Mouse (Mus musculus): Measurements from ENCODE around the gene Impdh1.

Impdh1 gene

GRCm38 (mm10) chr6:29177901-29178879 lies 38.0 kb downstream of the Impdh1 start:
- POLR2A ChIA-PET = interaction anchor here (0.6 to 4.5 kb wide), 20 partner anchors 7 to 479 kb away, joined by 3 to 21 read pairs (median 4); partner anchors contain the start of genes Rbm28 (in 4 of the 4), Calu (in 2 of the 4) and Impdh1 (in 2 of the 4)

GRCm38 (mm10) chr6:29175113-29175512 lies 41.1 kb downstream of the Impdh1 start:
- ChIA-PET POLR2A (interaction anchor here in 2 of 4 experiments (0.6 to 2.6 kb wide), 4 partner anchors 11 to 1168 kb away, joined by 3 to 8 read pairs (median 4); partner anchors contain the start of gene Rbm28 (in 1 of the 2)), CTCF (interaction anchor here in 1 of 4 experiments (0.6 kb wide), 1 partner anchor 327 kb away, joined by 4 read pairs; no protein-coding TSS in a partner anchor)

More at GRCm38 (mm10) chr6:29177901-29178879, 38.0 kb downstream of the Impdh1 start:
- CTCF ChIA-PET = interaction anchor here in 3 of 4 experiments (0.6 to 1.5 kb wide), 8 partner anchors 8 to 127 kb away, joined by 3 to 10 read pairs (median 4); partner anchors contain the start of genes Fam71f2 (in 1 of the 3) and Rbm28 (in 1 of the 3)

- POLR2A ChIA-PET = interaction anchor here in 2 of 4 experiments (0.6 to 2.6 kb wide), 4 partner anchors 10 to 1144 kb away, joined by 3 to 8 read pairs (median 6); partner anchors contain the start of gene Rbm28 (in 1 of the 2)
- CTCF ChIA-PET = no interaction called here
Observed at GRCm38 (mm10) chr6:29174368-29174767, 41.8 kb downstream of the Impdh1 start.

DNA sequence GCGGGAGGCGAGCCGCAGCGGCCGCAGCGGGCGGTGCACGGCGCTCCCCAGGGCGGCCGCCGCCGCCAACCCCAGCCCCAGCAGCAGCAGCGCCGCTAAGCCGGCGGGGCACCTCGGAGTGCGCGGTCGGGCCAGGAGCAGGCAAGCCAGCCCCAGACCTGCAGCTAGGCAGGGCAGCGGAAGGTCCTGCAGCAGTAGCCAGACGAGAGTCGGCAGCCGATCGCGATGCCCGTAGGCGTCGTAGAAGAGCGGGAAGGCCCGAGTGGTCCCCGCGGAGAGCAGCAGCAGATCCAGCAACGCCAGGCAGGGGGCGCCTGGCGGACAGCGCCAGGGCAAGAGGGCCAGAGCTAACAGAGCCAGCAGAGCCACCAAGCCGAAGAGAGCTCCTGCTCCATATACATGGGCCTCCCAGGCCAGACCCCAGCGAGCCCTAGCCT lies 45.2 kb downstream of the Impdh1 start:
- ChIA-PET POLR2A (interaction anchor here (0.6 to 4.8 kb wide), 31 partner anchors 8 to 691 kb away, joined by 3 to 24 read pairs (median 4); partner anchors contain the start of genes Calu (in 2 of the 4), Impdh1 (in 2 of the 4), Prrt4 (in 2 of the 4) and Fam71f2 (in 1 of the 4)), CTCF (interaction anchor here (0.6 to 4.1 kb wide), 34 partner anchors 8 to 749 kb away, joined by 3 to 18 read pairs (median 4); partner anchors contain the start of genes Fam71f2 (in 3 of the 4), Prrt4 (in 2 of the 4) and Calu (in 1 of the 4))

DNA sequence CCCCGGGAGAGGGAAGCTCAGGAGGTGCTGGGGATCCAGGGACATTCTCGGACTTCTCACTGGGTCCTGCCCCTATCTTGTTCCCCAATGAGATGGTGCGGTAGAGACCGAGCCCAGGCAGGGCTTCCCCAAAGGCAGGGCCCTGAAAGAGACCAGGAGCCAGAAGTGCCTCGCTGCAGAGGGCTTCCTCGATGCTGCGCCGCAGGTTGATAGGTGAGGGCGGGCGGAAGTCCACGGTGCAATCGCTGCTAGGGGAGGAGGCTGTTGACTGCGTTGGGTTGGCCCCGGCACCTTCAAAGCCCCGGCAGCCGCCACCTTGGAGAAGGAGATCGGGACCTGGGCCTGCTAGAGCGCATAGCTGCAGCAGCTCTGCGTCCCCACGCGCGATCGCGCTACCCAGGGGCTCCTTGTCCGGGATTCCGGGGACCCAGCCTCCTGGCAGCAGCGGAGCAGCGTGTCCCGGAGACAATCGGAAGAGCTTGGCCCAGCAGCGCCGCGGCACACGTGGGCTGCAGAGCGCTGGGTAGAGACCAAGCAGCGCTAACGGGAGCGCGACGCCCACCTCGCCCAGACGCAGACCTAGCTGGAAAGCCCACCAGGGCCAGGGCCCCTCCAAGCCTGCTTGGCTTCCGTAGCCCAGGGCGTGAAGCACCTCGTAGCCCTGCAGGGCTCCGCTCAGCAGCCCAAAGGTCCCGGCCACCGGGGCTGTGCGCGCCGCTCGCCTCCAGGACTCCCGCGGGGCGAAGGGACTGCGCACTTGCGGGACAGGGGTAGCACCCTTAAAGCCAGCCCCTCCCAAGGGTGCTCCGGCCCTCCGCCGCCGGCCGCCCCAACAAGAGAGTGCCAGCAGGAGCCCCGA lies 45.9 kb downstream of the Impdh1 start:
- ChIA-PET POLR2A (interaction anchor here (0.6 to 4.8 kb wide), 30 partner anchors 9 to 691 kb away, joined by 3 to 24 read pairs (median 5); partner anchors contain the start of genes Calu (in 2 of the 4), Fam71f2 (in 2 of the 4), Impdh1 (in 2 of the 4) and Prrt4 (in 2 of the 4)), CTCF (interaction anchor here (0.5 to 4.1 kb wide), 29 partner anchors 9 to 749 kb away, joined by 3 to 18 read pairs (median 5); partner anchors contain the start of genes Fam71f2 (in 2 of the 4), Prrt4 (in 2 of the 4), Calu (in 1 of the 4) and Hilpda (in 1 of the 4))

DNA sequence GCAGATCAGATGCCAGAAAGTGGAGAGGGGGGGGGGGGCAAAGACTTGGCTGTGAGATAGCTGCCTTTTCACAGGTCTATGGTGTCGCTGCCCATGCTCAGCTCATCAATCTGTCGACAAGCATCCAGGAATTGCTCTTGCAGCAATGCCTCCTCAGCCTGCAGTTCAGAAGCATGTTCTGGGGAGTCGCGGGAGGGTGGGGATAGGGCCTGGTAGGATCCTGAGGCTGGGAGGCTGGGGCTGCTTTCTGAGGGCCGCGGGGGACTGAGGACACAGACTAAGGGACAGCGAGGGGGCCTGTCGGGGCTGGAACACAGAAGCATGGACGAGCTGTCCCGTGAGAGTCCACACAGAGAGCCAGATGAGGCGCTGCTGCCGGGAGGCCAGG lies 46.5 kb downstream of the Impdh1 start:
- ChIA-PET CTCF (interaction anchor here (0.5 to 4.1 kb wide), 17 partner anchors 9 to 230 kb away, joined by 3 to 18 read pairs (median 5); partner anchors contain the start of genes Prrt4 (in 2 of the 4), Fam71f2 (in 1 of the 4) and Hilpda (in 1 of the 4)), POLR2A (interaction anchor here (0.6 to 4.8 kb wide), 25 partner anchors 9 to 824 kb away, joined by 3 to 24 read pairs (median 3); partner anchors contain the start of genes Impdh1 (in 2 of the 4), Calu (in 1 of the 4), Fam71f2 (in 1 of the 4) and Hilpda (in 1 of the 4))

GRCm38 (mm10) chr6:29168871-29169270 lies 47.3 kb downstream of the Impdh1 start:
- POLR2A ChIA-PET = interaction anchor here in 2 of 4 experiments (0.6 to 4.8 kb wide), 17 partner anchors 11 to 825 kb away, joined by 3 to 24 read pairs (median 5); partner anchors contain the start of genes Impdh1 (in 2 of the 2), Prrt4 (in 2 of the 2), Calu (in 1 of the 2) and Fam71f2 (in 1 of the 2)
- CTCF ChIA-PET = interaction anchor here in 3 of 4 experiments (0.6 to 4.1 kb wide), 10 partner anchors 10 to 500 kb away, joined by 3 to 18 read pairs (median 4); partner anchors contain the start of genes Fam71f2 (in 1 of the 3) and Prrt4 (in 1 of the 3)

DNA sequence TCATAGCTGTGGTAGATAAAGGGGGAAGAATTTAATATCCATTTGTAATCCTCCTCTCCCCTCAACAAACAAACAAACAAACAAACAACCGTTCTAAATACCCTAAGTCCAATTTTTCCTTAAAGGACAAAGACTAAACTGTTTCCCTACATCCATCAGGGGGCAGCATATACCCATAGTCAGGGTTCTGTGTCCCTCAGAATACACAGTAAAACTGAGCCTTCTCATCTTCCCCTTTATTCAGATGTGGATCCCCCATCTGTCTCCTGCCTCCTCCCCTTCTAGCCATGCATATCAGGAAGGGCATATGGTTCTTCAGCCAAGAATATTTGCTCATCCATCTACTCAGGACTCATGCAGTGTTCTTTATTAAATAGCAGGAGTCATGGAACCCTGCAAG lies 50.0 kb downstream of the Impdh1 start:
- CTCF ChIA-PET = no interaction called here
- POLR2A ChIA-PET = no interaction called here

- CTCF ChIA-PET = interaction anchor here (0.6 to 2.1 kb wide), 32 partner anchors 8 to 632 kb away, joined by 3 to 19 read pairs (median 3); partner anchors contain the start of genes Fam71f2 (in 2 of the 4), Ccdc136 (in 1 of the 4) and Prrt4 (in 1 of the 4)
- POLR2A ChIA-PET = interaction anchor here (0.5 to 2.3 kb wide), 70 partner anchors 9 to 1733 kb away, joined by 3 to 15 read pairs (median 4); partner anchors contain the start of genes Calu (in 3 of the 4), Impdh1 (in 3 of the 4), Prrt4 (in 3 of the 4) and Hilpda (in 2 of the 4)
Observed at GRCm38 (mm10) chr6:29164314-29165244, 51.6 kb downstream of the Impdh1 start, which contains the start of gene Rbm28. Gene Rbm28, minus strand, starts transcription at chr6:29165006.

DNA sequence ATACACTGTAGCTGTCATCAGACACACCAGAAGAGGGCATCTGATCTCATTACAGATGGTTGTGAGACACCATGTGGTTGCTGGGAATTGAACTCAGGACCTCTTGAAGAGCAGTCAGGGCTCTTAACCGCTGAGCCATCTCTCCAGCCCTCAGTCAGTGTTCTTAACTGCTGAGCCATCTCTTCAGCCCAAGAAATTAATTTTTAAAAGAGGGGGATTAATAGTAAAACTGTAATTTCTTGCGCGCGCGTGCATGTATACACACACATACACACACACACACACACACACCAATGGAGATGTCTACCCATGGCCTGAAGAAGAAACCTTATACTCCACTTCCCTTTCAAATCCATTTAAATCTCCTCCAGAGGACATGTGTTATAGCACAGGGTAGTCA lies 54.9 kb downstream of the Impdh1 start:
- ChIA-PET POLR2A (interaction anchor here in 2 of 4 experiments (0.6 to 1.2 kb wide), 2 partner anchors 9 to 347 kb away, joined by 3 read pairs; partner anchors contain the start of gene Kcp (in 1 of the 2)), CTCF (interaction anchor here in 1 of 4 experiments (0.6 kb wide), 1 partner anchor 134 kb away, joined by 6 read pairs; no protein-coding TSS in a partner anchor)

DNA sequence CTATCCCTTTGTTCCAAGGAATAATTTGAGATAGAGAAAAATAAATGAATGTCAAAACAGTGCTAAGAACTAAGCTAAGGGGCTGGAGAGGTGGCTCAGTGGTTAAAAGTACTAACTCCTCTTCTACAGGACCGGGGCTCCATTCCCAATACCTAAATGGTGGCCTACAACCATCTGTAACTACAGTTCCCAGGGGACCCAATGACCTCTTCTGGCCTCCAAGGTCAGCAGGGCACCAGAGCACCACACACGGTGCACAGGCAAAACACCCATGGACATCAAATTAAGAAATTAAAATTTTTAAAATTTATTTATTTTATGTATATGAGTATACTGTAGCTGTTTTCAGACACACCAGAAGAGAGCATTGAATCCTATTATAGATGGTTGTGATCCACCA lies 55.4 kb downstream of the Impdh1 start:
- CTCF ChIA-PET = interaction anchor here in 1 of 4 experiments (0.6 kb wide), 1 partner anchor 133 kb away, joined by 6 read pairs; no protein-coding TSS in a partner anchor
- POLR2A ChIA-PET = interaction anchor here in 2 of 4 experiments (0.6 to 1.2 kb wide), 2 partner anchors 9 to 347 kb away, joined by 3 read pairs; partner anchors contain the start of gene Kcp (in 1 of the 2)

DNA sequence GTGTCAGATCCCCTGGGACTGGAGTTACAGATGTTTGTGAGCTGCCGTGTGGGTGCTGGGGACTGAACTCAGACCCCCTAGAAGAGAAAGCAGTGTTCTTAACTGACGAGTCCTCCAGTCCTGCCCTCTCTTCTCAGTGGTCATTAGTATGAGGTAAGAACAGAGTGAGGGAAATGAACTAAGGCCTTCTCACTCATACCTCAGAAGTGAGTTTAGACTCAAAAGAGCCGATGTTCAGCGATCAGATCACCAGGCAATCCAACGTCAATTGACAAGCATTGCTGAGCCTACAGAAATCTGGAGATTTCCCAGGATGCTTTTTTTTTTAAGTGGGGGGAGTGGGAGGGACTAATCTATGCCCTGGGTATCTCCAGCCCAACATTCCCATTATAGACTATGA lies 59.8 kb downstream of the Impdh1 start:
- ChIA-PET POLR2A (interaction anchor here in 2 of 4 experiments (0.7 to 2.3 kb wide), 3 partner anchors 8 to 87 kb away, joined by 3 to 10 read pairs (median 4); partner anchors contain the start of gene Rbm28 (in 1 of the 2)), CTCF (interaction anchor here in 2 of 4 experiments (0.6 to 2.4 kb wide), 2 partner anchors 14 to 15 kb away, joined by 3 to 9 read pairs; no protein-coding TSS in a partner anchor)

Measured in embryonic stem cell, embryonic (primary cell).